Mouse (Mus musculus): ENCODE measurements around the gene Olfr523.
"Not testable (repeated sequence)": the region's sequence is repeated elsewhere in the genome, so short reads cannot be mapped to it uniquely, and the experiment has no call there.

Gene Olfr523

DNA sequence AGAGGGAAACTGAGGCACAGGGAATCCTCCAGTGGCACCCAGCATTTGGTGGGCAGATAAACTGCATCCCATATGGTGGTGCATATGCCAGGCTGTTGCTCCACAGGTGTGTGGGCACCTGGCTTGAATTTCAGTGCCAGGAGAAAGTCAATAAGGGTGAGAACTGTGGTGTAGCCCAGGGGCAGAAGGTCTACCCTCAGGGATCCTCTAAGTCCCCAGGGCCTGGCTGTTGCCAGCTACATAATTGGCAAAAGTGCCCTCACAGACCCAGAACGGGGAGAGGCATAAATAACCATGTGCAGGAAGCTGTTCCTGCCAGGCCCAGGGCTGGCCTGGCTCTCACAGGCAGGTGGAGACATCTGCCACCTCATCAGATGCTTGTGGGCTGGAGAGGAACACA, at the start of gene Olfr523:
Olfr523 (plus strand) TSS at position 282 of the 400 bp plus-strand sequence.
- peak in 1 of 2 experiments; percentile 47 for DNase-seq (ENCODE audit: low spot score in 2 of 2)

GRCm38 (mm10) chr7:140124382-140124781, 48.6 kb upstream of the Olfr523 start:
- no peak for DNase-seq (ENCODE audit: low spot score in 2 of 2)

DNA sequence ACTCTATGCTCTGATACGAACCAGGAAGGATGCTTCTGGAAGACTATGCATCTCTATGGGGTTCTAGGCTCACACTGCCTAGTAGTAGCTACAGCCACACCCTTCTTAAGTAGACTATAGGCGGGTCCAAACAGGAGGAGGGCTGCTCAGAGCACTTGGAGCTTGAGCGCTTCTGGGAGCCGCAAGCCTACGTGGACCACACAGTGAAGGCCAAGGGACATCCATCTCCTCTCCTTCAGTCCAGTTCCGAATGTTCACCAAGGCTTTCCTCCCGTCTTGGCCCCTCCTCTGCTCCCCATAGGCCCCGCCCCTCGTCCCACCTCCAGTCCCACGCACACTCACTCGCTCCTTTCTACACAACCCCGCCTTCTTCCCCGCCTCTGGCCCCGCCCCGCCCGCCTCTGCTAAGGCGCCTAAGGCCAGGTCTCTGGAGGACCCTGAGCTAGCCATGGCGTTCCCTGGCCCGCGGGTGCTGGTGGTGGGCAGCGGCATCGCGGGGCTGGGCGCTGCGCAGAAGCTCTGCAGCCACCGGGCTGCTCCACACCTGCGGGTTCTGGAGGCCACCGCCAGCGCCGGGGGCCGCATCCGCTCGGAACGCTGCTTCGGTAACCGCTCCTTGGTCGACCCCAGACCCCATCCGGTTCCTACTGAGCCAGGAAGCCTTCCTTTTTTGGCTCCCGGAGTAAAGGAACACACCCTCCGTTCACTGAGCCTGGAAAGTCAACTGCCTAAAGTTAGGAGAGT, 47.6 kb upstream of the Olfr523 start:
- DNase-seq (ENCODE audit: low spot score in 2 of 2) = peak; percentile 66 to 84

- no peak for DNase-seq (ENCODE audit: low spot score in 2 of 2)
Observed at GRCm38 (mm10) chr7:140126022-140126350, 47.0 kb upstream of the Olfr523 start.

- DNase-seq (ENCODE audit: low spot score in 2 of 2) = no peak
Observed at GRCm38 (mm10) chr7:140126934-140127333, 46.1 kb upstream of the Olfr523 start.

- DNase-seq (ENCODE audit: low spot score in 2 of 2) = no peak
Observed at GRCm38 (mm10) chr7:140127911-140128310, 45.1 kb upstream of the Olfr523 start.

DNA sequence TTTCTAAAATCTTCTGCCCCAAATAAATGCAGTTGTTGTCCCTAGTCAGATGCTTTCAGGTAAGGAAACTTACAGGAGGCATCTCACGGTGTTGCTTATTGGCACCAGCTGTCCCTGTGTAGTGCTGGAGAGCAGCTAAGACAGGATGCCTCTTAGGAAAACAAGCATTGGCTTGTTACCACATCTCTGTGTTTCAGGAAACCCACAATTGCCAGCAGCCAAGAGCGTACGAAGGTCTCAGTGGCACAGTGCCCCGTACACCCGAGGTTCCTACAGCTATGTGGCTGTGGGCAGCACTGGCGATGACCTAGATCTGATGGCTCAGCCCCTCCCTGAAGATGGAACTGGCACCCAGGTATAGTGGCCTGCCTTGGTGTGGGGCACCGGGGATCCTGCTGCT, 40.8 kb upstream of the Olfr523 start:
- not testable (repeated sequence) for DNase-seq (ENCODE audit: low spot score in 2 of 2)

DNA sequence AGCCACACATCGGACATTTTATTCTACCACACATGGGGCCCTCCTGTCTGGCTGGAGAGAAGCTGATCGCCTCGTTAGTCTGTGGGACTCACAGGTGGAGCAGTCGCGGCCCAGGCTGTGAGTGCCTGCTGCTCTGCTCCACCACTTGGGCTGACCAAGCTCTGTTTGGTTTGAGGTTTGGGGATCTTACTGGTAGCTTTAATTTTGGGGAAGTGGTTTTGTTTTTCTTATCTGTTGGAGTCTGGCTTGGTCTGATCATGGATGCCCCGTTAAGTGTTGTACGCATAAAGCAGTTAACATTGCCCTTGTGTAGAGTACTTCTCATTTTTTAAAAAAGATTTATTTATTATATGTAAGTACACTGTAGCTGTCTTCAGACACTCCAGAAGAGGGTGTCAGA, 39.0 kb upstream of the Olfr523 start:
- DNase-seq (ENCODE audit: low spot score in 2 of 2) = not testable (repeated sequence)

- no peak for DNase-seq (ENCODE audit: low spot score in 2 of 2)
Observed at GRCm38 (mm10) chr7:140135106-140135770, 37.8 kb upstream of the Olfr523 start.

DNA sequence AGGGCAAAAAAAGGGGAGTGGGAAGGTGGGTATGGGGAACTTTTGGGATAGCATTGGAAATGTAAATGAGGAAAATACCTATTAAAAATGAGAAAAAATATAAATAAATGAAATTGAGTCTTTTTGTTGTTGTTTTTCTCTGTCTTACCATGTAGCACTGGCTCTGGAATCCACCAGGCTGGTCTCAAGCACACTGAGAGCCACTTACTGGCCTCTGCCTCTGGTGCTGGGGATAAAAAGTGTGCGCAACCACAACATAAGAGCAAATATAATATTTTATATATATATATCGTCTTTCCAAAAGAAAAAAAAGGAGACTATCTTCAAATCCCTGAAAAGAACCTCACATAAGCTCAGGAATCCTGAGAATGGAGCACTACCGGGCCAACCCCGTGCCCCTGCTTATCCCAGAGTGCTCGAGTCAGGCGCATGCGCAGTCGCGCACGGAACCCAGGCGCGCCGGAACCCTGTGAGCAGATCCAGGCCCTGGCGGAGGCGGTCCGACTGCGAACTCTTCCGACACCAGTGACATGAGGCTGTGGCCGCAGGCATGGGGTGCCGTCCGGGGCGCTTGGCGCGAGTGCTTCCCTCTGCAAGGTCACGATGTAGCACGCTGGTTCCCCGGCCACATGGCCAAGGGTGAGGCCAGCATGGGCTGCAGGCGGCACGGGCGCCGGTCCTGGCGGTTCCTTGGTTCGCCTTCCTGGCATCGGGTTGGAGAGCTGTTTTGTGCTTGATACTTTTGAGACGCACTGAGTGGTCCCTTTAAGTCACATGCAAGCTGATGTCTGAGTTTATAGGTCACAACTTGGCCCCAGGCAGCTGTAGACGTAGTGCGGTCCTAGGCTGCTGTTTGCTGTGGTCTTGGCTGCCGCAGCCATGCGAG, 35.6 kb upstream of the Olfr523 start, which contains the start of gene Mtg1:
Mtg1 (plus strand) TSS at position 430 of the 886 bp plus-strand sequence.
- peak; percentile 96 to 98 for DNase-seq (ENCODE audit: low spot score in 2 of 2)

DNA sequence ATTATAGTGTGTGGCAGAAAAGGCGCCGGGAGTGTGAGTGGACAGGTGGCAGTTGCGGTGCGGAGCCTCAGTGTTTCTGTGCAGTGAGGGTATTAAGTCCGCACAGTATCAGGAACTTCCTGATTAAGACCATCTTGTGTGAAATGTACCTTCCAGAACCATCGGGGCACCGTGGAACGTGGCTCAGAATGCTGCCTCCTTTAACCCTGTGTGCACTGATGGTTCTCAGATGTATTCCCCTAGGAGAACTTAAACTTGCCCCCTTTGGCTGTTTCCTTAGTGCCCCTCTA, 35.1 kb upstream of the Olfr523 start:
- no peak for DNase-seq (ENCODE audit: low spot score in 2 of 2)

GRCm38 (mm10) chr7:140141350-140141749, 31.7 kb upstream of the Olfr523 start:
- DNase-seq (ENCODE audit: low spot score in 2 of 2) = peak in 1 of 2 experiments; percentile 50

GRCm38 (mm10) chr7:140144550-140144949, 28.5 kb upstream of the Olfr523 start:
- DNase-seq (ENCODE audit: low spot score in 2 of 2) = no peak

GRCm38 (mm10) chr7:140153383-140153782, 19.6 kb upstream of the Olfr523 start:
- DNase-seq (ENCODE audit: low spot score in 2 of 2) = peak in 1 of 2 experiments; percentile 59

DNA sequence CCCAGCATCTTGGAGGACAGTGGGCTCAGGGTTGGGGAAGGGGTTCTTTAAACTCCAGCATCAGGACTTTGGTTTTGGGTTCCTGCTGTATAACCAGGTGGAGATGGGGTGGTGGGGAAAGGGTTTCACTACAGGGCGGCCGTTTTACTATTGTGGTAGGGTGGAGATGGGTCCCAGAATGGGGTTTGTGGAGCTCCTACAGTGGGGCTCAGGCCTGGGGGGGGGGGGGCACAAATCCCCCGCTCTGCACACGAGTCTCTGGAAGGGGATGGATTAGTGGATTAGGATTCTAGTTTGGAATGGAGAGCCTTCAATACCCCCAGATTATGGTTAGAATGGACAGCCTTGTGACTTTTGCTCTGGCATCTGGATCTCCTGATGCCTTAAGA, 19.2 kb upstream of the Olfr523 start:
- no peak for DNase-seq (ENCODE audit: low spot score in 2 of 2)

- DNase-seq (ENCODE audit: low spot score in 2 of 2) = peak; percentile 31 to 37
Observed at GRCm38 (mm10) chr7:140154218-140154927, 18.6 kb upstream of the Olfr523 start, which contains the start of gene Sprn. TSS of gene Sprn (minus strand) at chr7:140154877.

GRCm38 (mm10) chr7:140160363-140160762, 12.7 kb upstream of the Olfr523 start:
- DNase-seq (ENCODE audit: low spot score in 2 of 2) = no peak

- no peak for DNase-seq (ENCODE audit: low spot score in 2 of 2)
Observed at GRCm38 (mm10) chr7:140164664-140165063, 8.4 kb upstream of the Olfr523 start, which contains the start of gene Olfr522. TSS of gene Olfr522 (minus strand) at chr7:140164764.

- DNase-seq (ENCODE audit: low spot score in 2 of 2) = no peak
Observed at GRCm38 (mm10) chr7:140167950-140168349, 5.1 kb upstream of the Olfr523 start.

- DNase-seq (ENCODE audit: low spot score in 2 of 2) = no peak
Observed at GRCm38 (mm10) chr7:140169386-140169785, 3.6 kb upstream of the Olfr523 start.

- no peak for DNase-seq (ENCODE audit: low spot score in 2 of 2)
Observed at GRCm38 (mm10) chr7:140170863-140171262, 2.2 kb upstream of the Olfr523 start.

DNA sequence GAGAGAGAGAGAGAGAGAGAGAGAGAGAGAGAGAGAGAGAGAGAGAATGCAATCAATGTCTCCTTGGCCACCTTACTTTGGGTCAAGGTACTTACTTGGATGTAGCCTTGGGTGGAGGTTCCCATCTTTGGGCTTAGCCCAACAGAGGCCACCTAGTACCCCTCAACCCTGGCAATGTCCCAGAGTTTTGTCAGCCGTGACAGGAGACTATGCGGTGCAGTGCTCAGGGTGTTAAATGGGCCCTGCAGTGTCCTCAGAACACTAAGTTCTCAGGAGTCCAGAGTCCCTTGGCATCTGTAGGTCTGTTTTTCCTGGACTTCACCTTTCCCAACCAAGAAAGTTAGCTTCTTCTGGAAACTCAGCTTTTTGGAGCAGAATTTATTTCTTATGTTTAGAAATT, 6.2 kb downstream of the Olfr523 start:
- DNase-seq (ENCODE audit: low spot score in 2 of 2) = no peak
